Mouse (Mus musculus) sigmoid colon, adult 10 weeks (tissue): ENCODE results near the gene Pcdh10. TPM values are rescaled to one million over a fixed set of nuclear protein-coding genes. Genes with fewer than 3 reads are reported as not detected.

Experiments
- polyA plus RNA-seq: library from polyadenylated mRNA; stranded (reverse); fragments of 350-450 nt; fragmentation: Illumina TruSeq; extraction: RNeasy Lipid Tissue Mini Kit (QIAGEN cat#74804); gene quantifications from one replicate; pipeline ENCODE4 v1.2.3, GENCODE M21; 2014; ENCODE audit warnings: low read depth, low replicate concordance

Gene Pcdh10
- 0.57 TPM for polyA plus RNA-seq

DNA sequence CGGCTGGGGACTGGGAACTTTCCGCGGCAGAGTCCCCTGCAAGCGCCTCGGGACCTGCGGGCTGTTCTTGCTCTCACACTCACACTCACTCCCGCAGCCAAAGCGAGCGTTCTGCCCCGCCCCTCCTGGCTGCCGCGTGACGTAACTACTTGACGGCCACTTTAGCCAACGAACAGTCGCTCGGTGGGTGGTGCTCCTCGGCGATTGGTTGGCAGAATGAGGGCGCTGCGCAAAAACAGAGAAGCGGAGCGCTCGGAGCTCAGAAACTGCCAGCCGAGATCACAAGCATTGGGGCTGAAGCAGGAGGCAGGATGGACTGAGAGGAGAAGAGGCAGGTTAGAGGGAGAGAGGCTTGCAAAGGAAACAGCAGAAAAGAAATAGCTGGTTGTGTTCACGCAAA lies at the start of gene Pcdh10:
Gene Pcdh10 (plus strand): TSS at position 254 of the 400 bp plus-strand sequence.

